Mouse (Mus musculus): ENCODE data around the gene Rpl13. TPM values are rescaled to one million over a fixed set of nuclear protein-coding genes. Genes with fewer than 3 reads are reported as not detected.

Gene Rpl13
- polyA plus RNA-seq, 1 experiment, result 1,500 TPM

- Histone ChIP-seq H3K4me3 (replicated peaks; ENCODE audit: extremely low read depth, low read depth, low read length) (no peak overlapping the region), H3K4me1 (ENCODE audit: control insufficient read depth, insufficient read depth, low read length) (peaks cover 5% of the 10 kb centered on the region)
- DNase-seq, result no peak
- TF ChIP-seq CTCF (IDR thresholded peaks at IDR 0.05; ENCODE audit: insufficient read depth, low read length) (no peak), POLR2A (IDR thresholded peaks at IDR 0.05; ENCODE audit: borderline replicate concordance, extremely low read depth, low read depth, low read length) (no peak)
- WGBS, result 29% methylated on average over 2 of the region's 2 CpGs
Observed at GRCm38 (mm10) chr8:123137645-123138077, 35.5 kb downstream of the Rpl13 start.

- DNase-seq, result no peak
- Histone ChIP-seq H3K4me1 (ENCODE audit: control insufficient read depth, insufficient read depth, low read length) (peaks cover 5% of the 10 kb centered on the region), H3K4me3 (replicated peaks; ENCODE audit: extremely low read depth, low read depth, low read length) (no peak overlapping the region)
- 72% methylated on average over 4 of the region's 4 CpGs for WGBS
- TF ChIP-seq POLR2A (IDR thresholded peaks at IDR 0.05; ENCODE audit: borderline replicate concordance, extremely low read depth, low read depth, low read length) (no peak), CTCF (IDR thresholded peaks at IDR 0.05; ENCODE audit: insufficient read depth, low read length) (no peak)
Observed at GRCm38 (mm10) chr8:123138741-123139140, 36.6 kb downstream of the Rpl13 start.

- TF ChIP-seq CTCF (IDR thresholded peaks at IDR 0.05; ENCODE audit: insufficient read depth, low read length) (no peak), POLR2A (IDR thresholded peaks at IDR 0.05; ENCODE audit: borderline replicate concordance, extremely low read depth, low read depth, low read length) (no peak)
- 47% methylated on average over 14 of the region's 14 CpGs for WGBS
- H3K4me1 ChIP-seq (ENCODE audit: control insufficient read depth, insufficient read depth, low read length), result peaks cover 5% of the 10 kb centered on the region
- no peak overlapping the region for H3K4me3 ChIP-seq (replicated peaks; ENCODE audit: extremely low read depth, low read depth, low read length)
- DNase-seq, result peak; percentile 31
Observed at GRCm38 (mm10) chr8:123141741-123142462, 39.8 kb downstream of the Rpl13 start.

- TF ChIP-seq CTCF (IDR thresholded peaks at IDR 0.05; ENCODE audit: insufficient read depth, low read length) (0 out of 2 replicates have a peak, but pooled peaks have one; percentile 18), POLR2A (IDR thresholded peaks at IDR 0.05; ENCODE audit: borderline replicate concordance, extremely low read depth, low read depth, low read length) (no peak)
- 59% methylated on average over 6 of the region's 6 CpGs for WGBS
- Histone ChIP-seq H3K4me3 (replicated peaks; ENCODE audit: extremely low read depth, low read depth, low read length) (no peak overlapping the region), H3K4me1 (ENCODE audit: control insufficient read depth, insufficient read depth, low read length) (peaks cover 5% of the 10 kb centered on the region)
- DNase-seq, result peak; percentile 23
Observed at GRCm38 (mm10) chr8:123145279-123145678, 43.1 kb downstream of the Rpl13 start.

- WGBS, result 68% methylated on average over 7 of the region's 7 CpGs
- no peak for DNase-seq
- no peak overlapping the region for H3K4me3 ChIP-seq (replicated peaks; ENCODE audit: extremely low read depth, low read depth, low read length)
- H3K4me1 ChIP-seq (ENCODE audit: control insufficient read depth, insufficient read depth, low read length), result peaks cover 5% of the 10 kb centered on the region
- TF ChIP-seq CTCF (IDR thresholded peaks at IDR 0.05; ENCODE audit: insufficient read depth, low read length) (no peak), POLR2A (IDR thresholded peaks at IDR 0.05; ENCODE audit: borderline replicate concordance, extremely low read depth, low read depth, low read length) (no peak)
Observed at GRCm38 (mm10) chr8:123146390-123146789, 44.2 kb downstream of the Rpl13 start.

GRCm38 (mm10) chr8:123150737-123151171 is 48.6 kb downstream of the Rpl13 start:
- 21% methylated on average over 9 of the region's 9 CpGs for WGBS
- no peaks in the 10 kb centered on the region; the same call in 1 of the 2 replicates for H3K4me1 ChIP-seq (ENCODE audit: control insufficient read depth, insufficient read depth, low read length)
- H3K4me3 ChIP-seq (replicated peaks; ENCODE audit: extremely low read depth, low read depth, low read length), result no peak overlapping the region
- TF ChIP-seq POLR2A (IDR thresholded peaks at IDR 0.05; ENCODE audit: borderline replicate concordance, extremely low read depth, low read depth, low read length) (no peak), CTCF (IDR thresholded peaks at IDR 0.05; ENCODE audit: insufficient read depth, low read length) (no peak)
- DNase-seq, result no peak

Other genes with a start within 250 kb of the Rpl13 start
- 48.7 and 67.5 TPM in 2 replicates for gene Ankrd11, start 60.1 kb upstream of the Rpl13 start, polyA plus RNA-seq (2012; rRNA removed)
- gene Spg7, start 39.4 kb upstream of the Rpl13 start, polyA plus RNA-seq (2012; rRNA removed), result 71.1 and 85.5 TPM in 2 replicates
- gene Cpne7, start 15.0 kb downstream of the Rpl13 start, polyA plus RNA-seq (2012; rRNA removed), result 1.3 and 1.7 TPM in 2 replicates
- 35.3 and 45.2 TPM in 2 replicates for gene Sult5a1, start 56.0 kb downstream of the Rpl13 start, polyA plus RNA-seq (2012; rRNA removed)
- 210 and 267 TPM in 2 replicates for gene Dpep1, start 83.9 kb downstream of the Rpl13 start, polyA plus RNA-seq (2012; rRNA removed)
- 73.2 and 99.8 TPM in 2 replicates for gene Chmp1a, start 110.4 kb downstream of the Rpl13 start, polyA plus RNA-seq (2012; rRNA removed)
- gene Spata33, start 110.5 kb downstream of the Rpl13 start, polyA plus RNA-seq (2012; rRNA removed), result 2.8 and 3.1 TPM in 2 replicates
- 48.5 and 60.3 TPM in 2 replicates for gene Cdk10, start 122.5 kb downstream of the Rpl13 start, polyA plus RNA-seq (2012; rRNA removed)
- 8.3 and 9.6 TPM in 2 replicates for gene Spata2l, start 133.9 kb downstream of the Rpl13 start, polyA plus RNA-seq (2012; rRNA removed)
- gene Zfp276, start 151.8 kb downstream of the Rpl13 start, polyA plus RNA-seq (2012; rRNA removed), result 34.1 and 37.8 TPM in 2 replicates
- 83.9 and 94.4 TPM in 2 replicates for gene Vps9d1, start 152.0 kb downstream of the Rpl13 start, polyA plus RNA-seq (2012; rRNA removed)
- gene Fanca, start 216.2 kb downstream of the Rpl13 start, polyA plus RNA-seq (2012; rRNA removed), result 17.8 and 21.8 TPM in 2 replicates
- gene Spire2, start 230.4 kb downstream of the Rpl13 start, polyA plus RNA-seq (2012; rRNA removed), result 5.2 TPM in 2 replicates

Measured in lung, adult 2 months (tissue).